Mouse (Mus musculus) ES-Bruce4 (cell line): ENCODE measurements around the gene Mitf. TPM values are rescaled to one million over a fixed set of nuclear protein-coding genes. Genes with fewer than 3 reads are reported as not detected.

Experiments used
- H3K27ac ChIP-seq: 2 replicates; pipeline ENCODE4 v1.5.1; 2012; ENCODE audit warnings: low read length, inconsistent platforms; ENCODE audit not compliant: insufficient read depth
- H3K27me3 ChIP-seq: 2 replicates; pipeline ENCODE4 v1.6.1; 2012; ENCODE audit warnings: mild to moderate bottlenecking, low read length, inconsistent platforms; ENCODE audit not compliant: control insufficient read depth, poor library complexity, insufficient read depth, severe bottlenecking
- H3K36me3 ChIP-seq: 2 replicates; pipeline ENCODE4 v1.6.1; 2012; ENCODE audit warnings: inconsistent platforms, mild to moderate bottlenecking, low read length, moderate library complexity; ENCODE audit not compliant: control insufficient read depth, poor library complexity, insufficient read depth, severe bottlenecking
- H3K4me1 ChIP-seq: one replicate; pipeline ENCODE4 v1.8.1; 2011; ENCODE audit warnings: low read length; ENCODE audit not compliant: control insufficient read depth, insufficient read depth
- H3K4me3 ChIP-seq: 2 replicates; pipeline ENCODE4 v1.5.1; 2011; ENCODE audit warnings: low read depth, mild to moderate bottlenecking, low read length
- H3K9ac ChIP-seq: 2 replicates; pipeline ENCODE4 v1.6.1; 2012; ENCODE audit warnings: low read depth, mild to moderate bottlenecking, inconsistent platforms; ENCODE audit not compliant: poor library complexity, severe bottlenecking
- H3K9me3 ChIP-seq: replicated peaks from 2 replicates; pipeline ENCODE4 v1.6.1; 2012; ENCODE audit warnings: mild to moderate bottlenecking, low read length, inconsistent platforms; ENCODE audit not compliant: control insufficient read depth, poor library complexity, insufficient read depth, severe bottlenecking
- CTCF ChIP-seq: IDR thresholded peaks from one replicate; pipeline ENCODE4 v1.8.1; 2011; ENCODE audit warnings: low read depth, low read length
- EP300 ChIP-seq: IDR thresholded peaks from 2 replicates; pipeline ENCODE4 v1.6.1; 2011; ENCODE audit warnings: low read depth, low read length; ENCODE audit not compliant: insufficient read depth
- POLR2A ChIP-seq: IDR thresholded peaks from one replicate; pipeline ENCODE4 v1.8.1; 2011; ENCODE audit warnings: low read length; ENCODE audit not compliant: insufficient read depth
- polyA plus RNA-seq: library from polyadenylated mRNA; stranded (reverse); fragments of >200 nt; gene quantifications from 2 replicates; pipeline ENCODE4 v1.2.4, GENCODE M21; 2011; ENCODE audit warnings: low read depth; ENCODE audit not compliant: missing spikeins, insufficient read depth, insufficient read length

Gene Mitf
- polyA plus RNA-seq, 1 experiment: 2.3 TPM

DNA sequence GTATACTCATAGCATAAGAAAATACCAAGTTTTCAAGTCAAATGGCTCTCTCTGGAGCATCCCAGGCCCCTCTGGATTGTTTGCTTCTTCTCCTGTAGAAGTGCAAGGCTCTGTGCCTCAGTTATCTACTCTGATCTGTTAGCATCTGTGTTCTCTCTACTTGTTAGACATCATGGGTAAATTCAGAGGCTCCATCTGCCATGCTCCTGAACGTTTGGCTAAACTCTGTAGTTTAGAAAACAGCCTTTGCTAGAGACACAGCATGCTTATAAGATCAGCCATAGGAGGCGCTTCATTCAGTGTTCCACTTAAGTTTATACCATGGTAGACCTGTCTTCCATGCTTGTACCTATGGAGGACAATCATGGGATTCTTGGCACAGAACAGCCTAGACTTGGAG lies 39.0 kb upstream of the Mitf start:
- no peak for TF ChIP-seq POLR2A
- no peak for TF ChIP-seq CTCF
- no peak for TF ChIP-seq EP300
- H3K27me3 ChIP-seq: no peaks in the 10 kb centered on the region; the same call in 1 of the 2 replicates
- H3K36me3 ChIP-seq: no peaks in the 10 kb centered on the region
- H3K4me3 ChIP-seq: no peak overlapping the region
- H3K9me3 ChIP-seq: no peaks in the 10 kb centered on the region
- H3K9ac ChIP-seq: no peak overlapping the region
- H3K27ac ChIP-seq: no peak overlapping the region
- no peaks in the 10 kb centered on the region for H3K4me1 ChIP-seq

DNA sequence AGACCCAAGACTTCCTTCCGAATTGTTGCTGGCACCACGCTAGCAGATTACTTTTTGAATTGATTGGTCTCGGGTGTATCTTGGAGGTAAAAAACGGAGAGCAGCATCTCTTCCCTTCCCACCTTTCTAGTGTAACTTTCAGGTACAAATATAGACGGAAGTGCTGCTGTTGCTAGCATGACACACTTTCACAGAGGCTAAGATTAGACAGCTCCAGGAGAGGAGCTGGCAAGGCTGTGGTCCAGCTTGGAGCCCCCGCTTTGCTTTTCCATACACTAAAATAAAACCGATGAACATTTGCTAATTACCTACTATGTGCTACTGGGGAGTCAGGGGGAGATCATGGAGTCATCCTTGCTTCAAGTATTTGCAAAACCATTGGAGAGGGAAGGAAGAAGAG lies 37.3 kb upstream of the Mitf start:
- Histone ChIP-seq H3K27ac (no peak overlapping the region), H3K4me3 (no peak overlapping the region), H3K4me1 (no peaks in the 10 kb centered on the region), H3K36me3 (no peaks in the 10 kb centered on the region), H3K9me3 (no peaks in the 10 kb centered on the region), H3K9ac (no peak overlapping the region), H3K27me3 (no peaks in the 10 kb centered on the region; the same call in 1 of the 2 replicates)
- TF ChIP-seq CTCF (no peak), POLR2A (no peak), EP300 (no peak)

DNA sequence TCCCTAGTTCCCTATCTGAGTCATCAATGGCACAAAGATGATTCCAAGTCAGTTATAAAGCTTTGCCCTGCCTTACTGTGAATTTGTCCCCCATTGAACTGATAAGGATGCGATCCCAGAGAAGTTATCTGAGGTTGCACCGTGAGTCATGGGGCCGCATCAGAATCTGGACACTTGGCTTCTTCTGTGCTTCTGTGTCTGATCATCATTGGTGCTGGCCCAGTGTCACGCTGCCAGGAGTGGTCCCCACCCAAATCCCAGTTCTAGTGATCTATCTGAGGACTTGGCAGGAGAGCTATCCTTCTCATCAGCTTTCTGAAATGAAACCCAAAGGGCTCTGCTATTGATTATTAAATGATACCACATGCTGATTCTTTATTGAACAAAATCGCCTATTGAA lies 25.5 kb upstream of the Mitf start:
- Histone ChIP-seq H3K27me3 (no peaks in the 10 kb centered on the region), H3K9ac (no peak overlapping the region), H3K4me1 (no peaks in the 10 kb centered on the region), H3K9me3 (no peaks in the 10 kb centered on the region), H3K36me3 (no peaks in the 10 kb centered on the region), H3K27ac (no peak overlapping the region), H3K4me3 (no peak overlapping the region)
- TF ChIP-seq POLR2A (no peak), CTCF (no peak), EP300 (no peak)

DNA sequence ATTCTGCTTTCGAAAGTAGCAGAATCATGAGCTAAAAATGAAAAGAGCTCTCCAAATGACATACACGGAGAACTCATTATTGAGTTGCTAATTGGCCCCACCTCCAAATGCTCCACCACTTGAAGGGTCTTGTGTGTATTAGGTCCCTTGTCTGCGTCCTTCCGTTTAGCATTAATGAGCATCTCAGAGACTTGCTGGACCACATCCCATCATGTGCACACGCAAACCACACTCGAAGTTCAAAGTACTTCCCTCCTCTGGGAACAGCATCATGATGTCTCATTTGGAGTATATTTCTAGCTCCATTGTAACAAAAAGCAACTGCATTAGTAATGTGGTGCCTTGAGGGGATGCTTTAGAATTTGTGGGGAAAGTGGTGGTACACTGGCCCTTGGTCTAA lies 24.6 kb upstream of the Mitf start:
- H3K9me3 ChIP-seq: no peaks in the 10 kb centered on the region
- H3K4me1 ChIP-seq: no peaks in the 10 kb centered on the region
- H3K4me3 ChIP-seq: no peak overlapping the region
- H3K36me3 ChIP-seq: no peaks in the 10 kb centered on the region
- H3K27ac ChIP-seq: no peak overlapping the region
- TF ChIP-seq POLR2A: no peak
- TF ChIP-seq CTCF: no peak
- no peak for TF ChIP-seq EP300
- H3K9ac ChIP-seq: no peak overlapping the region
- H3K27me3 ChIP-seq: no peaks in the 10 kb centered on the region

DNA sequence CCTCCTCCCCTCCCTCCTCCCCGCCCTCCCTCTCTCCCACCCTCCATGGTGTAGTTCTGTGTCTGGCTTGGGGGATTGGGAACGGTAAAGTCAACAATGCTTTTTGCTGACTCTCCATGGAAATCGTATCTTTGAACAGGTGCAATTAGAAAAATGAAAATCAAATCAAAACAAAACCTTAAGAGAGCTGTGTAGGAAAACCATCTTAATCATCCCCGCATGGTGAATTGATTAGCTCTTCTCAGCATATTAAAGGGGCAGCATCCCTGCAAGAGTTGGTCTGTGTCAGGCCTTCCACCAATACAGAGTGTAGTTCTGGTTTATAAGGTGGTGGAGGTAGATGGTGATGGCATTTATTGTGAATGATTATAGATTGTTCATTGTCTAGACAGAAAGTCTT lies 20.0 kb upstream of the Mitf start:
- Histone ChIP-seq H3K27ac (no peak overlapping the region), H3K4me1 (no peaks in the 10 kb centered on the region), H3K27me3 (no peaks in the 10 kb centered on the region), H3K4me3 (no peak overlapping the region), H3K9ac (no peak overlapping the region), H3K9me3 (no peaks in the 10 kb centered on the region), H3K36me3 (no peaks in the 10 kb centered on the region)
- no peak for TF ChIP-seq EP300
- no peak for TF ChIP-seq CTCF
- no peak for TF ChIP-seq POLR2A

DNA sequence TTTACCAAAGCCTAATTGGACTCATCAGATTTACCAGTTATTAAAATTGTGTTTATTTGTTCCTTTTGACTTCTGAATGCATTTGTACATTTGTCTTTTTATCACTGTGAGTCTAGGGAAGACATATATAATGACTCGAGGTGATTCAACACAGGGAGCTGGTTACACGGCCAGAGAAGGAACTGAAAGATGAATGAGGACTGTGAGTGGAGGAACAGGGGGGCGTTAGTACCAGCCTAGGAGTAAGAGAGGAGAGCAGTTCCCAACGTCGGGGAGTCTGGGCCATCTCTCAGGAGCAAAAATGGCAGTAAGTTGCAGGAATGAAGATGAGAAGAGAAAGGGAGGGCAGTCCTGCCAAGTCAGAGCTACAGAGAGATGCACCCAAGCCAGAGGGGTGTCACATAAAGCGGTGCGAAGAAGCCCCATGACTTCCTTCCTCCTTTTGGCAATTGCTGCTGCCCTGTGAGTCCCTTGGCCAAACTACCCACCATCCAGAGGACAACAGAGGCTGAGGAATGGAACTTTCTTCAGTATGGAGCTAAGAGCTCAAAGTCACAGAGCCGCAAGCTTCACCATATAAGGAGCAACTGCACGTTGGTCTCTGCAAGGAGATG lies 18.4 kb upstream of the Mitf start:
- no peak overlapping the region for H3K4me3 ChIP-seq
- H3K27me3 ChIP-seq: no peaks in the 10 kb centered on the region
- H3K4me1 ChIP-seq: no peaks in the 10 kb centered on the region
- TF ChIP-seq EP300 (no peak), POLR2A (no peak), CTCF (no peak)
- H3K9me3 ChIP-seq: no peaks in the 10 kb centered on the region
- H3K27ac ChIP-seq: no peak overlapping the region
- no peaks in the 10 kb centered on the region for H3K36me3 ChIP-seq
- no peak overlapping the region for H3K9ac ChIP-seq
